Mouse (Mus musculus): ENCODE measurements around the gene Wdr59.

Wdr59 gene

DNA sequence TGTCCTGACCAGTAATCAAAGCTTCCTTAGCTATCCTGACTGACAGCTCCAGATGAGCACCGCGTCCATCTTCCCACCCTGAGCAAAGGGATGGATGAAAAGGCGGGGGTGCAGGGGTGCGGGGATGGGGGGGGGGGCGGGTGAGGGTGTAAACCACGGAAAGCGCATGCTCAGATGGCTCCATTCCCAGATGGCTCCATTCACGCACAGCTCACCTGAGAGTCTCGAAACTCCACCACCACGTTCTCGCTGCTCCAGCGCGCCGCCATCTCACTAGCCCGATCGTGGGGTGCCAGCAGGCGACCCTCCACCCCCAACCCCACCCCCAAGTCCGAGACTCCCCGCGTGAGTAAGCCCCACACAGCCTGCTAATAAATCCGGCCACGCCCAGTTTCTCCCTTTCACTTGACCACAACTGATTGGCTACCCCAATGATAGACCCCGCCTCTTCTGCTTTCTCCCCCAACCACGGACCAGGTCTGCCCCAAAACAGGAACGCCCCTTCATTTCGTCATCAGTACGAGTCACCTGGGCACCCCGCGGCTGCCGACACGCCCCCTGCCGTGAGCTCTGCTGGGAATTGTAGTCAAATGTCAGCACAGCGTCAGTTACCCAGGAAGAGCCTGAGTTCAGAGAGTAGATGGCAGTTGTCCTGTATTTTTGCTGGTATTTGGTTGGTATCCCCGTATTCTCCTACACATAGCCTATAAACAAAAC lies at the start of gene Wdr59:
Wdr59 (minus strand) TSS at position 380 of the 717 bp plus-strand sequence.
- DNase-seq (ENCODE audit: low spot score in 2 of 2), result peak; percentile 94 to 97

DNA sequence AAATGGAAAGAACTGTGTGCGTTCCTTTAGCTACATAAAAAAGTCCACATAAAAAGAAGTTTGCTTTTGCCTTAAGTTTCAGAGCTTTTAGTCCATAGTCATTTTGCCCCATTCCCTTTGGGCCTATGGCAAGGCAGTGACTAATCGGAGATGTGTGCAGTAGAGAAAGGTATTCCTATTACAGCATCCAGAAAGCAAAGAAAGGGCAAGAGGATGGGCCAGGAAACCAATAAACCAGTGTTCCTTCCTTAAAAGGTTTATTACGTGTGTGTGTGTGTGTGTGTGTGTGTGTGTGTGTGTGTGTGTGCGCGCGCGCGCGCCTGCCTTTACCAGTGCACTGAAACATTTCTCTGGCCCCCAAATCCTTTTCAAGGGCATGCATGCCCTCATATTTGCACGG lies 49.8 kb upstream of the Wdr59 start:
- DNase-seq (ENCODE audit: low spot score in 2 of 2), result no peak

DNA sequence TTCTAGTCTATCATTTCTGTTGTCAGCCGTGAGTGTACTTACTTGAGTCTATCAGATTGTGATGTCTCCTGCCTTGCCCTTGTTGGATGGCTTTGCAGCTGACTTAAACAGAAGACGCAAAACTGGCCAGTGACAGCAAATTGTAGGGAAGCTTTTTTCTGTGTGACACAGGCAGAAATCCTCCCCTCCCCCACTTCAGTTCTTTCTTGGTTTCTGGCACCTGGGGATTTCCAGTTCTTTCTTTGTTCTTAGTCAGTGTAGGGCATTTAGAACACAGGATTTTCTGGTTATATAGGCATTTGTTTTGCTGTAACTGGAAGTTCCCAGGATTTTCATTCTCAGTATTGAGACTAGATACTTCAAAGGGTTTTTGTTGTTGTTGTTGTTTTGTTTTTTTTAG lies 48.5 kb upstream of the Wdr59 start:
- DNase-seq (ENCODE audit: low spot score in 2 of 2), result no peak

DNA sequence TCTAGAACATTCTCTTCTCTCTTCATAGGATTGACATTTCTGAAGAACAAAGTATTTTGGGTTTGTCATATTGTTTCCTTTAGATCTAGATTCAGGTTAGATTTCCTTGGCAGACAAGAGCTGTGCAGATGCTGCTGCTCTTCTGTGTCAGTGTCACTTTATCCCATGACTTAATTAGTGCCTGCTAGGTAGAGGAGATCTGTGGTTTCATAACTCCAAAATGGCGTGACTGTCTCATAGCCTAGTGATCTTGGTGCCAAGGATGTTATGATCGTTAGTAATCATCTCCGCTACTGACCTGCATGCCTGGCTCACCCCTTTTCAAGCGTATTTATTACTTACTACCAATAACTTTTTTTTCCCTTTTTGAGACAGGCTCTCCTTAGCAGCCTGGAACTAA lies 48.0 kb upstream of the Wdr59 start:
- DNase-seq (ENCODE audit: low spot score in 2 of 2), result no peak

DNA sequence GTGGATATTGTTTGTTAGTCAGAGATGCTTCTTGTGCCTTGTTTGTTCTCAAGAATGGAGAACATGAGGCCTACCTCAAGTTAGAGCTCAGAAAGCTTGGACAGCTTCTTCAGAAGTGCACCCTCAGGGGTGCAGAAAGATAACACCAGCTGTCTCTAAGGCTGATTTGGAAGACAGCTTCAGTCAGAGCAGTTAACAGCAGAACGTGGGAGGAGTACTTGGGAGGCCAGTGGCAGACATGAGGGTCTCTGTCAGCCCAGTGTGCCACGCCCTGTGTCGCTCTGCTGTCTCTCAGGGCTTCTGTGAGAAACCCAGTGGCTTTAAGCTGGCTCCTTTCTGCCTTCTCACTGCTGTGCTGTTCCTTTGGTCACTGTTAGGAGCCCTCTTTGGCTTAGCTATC lies 46.1 kb upstream of the Wdr59 start:
- DNase-seq (ENCODE audit: low spot score in 2 of 2), result no peak

DNA sequence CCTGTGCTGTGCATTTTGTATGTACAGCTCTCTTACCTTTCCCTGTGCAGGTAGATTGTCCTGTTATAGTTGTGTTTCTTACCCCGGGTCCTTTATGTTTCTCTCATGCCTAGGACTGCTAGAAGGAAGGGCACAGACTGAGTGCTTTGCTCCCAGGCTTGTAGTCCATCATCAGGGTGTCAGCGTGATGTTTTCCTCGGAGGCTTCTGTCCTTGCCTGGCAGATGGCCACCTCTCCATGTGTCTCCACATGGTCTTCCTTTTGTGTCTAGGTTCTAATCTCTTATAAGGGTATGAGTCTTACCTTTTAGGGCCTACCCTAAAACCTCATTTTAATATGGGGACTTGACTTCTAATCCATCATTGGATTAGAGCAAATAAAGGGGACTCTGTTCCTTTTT lies 45.7 kb upstream of the Wdr59 start:
- DNase-seq (ENCODE audit: low spot score in 2 of 2), result no peak

DNA sequence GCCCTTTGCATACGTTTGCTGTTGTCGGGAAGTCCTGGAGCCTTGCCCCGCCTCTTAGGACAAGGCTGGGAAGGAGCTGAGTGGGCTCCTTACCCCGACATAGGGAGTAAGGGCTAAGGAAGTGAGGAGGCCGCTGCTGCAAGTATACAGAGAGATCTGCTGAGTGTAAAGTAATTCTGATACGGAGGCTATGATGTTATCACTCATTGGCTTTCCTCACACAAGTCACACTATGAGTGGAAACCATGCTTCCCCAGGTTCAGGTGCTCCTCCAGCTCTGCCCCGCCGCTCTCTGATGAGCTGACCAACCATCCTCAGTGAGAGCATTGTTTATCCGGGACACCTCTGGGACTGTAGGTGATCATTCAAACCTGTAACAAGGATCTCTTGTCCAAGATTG lies 44.4 kb upstream of the Wdr59 start:
- DNase-seq (ENCODE audit: low spot score in 2 of 2), result no peak

DNA sequence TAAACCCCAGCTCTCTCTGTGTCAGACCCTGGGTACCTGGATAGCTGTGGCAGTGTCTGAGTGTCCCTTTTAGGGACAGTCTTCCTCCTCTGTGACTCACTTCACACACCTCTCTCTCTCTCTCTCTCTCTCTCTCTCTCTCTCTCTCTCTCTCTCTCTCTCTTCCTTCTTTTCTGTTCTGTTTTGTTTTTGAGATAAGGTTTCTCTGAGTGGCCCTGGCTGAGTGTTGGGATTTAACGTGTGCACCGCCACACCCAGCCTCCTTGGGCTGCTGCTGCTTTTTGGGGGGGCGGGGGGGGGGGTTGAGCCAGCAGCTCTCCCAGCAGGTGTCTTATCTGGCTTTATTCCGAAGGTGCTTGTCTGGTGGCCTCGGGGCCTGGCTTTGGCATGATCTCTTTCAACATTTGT lies 43.9 kb upstream of the Wdr59 start:
- DNase-seq (ENCODE audit: low spot score in 2 of 2), result no peak

DNA sequence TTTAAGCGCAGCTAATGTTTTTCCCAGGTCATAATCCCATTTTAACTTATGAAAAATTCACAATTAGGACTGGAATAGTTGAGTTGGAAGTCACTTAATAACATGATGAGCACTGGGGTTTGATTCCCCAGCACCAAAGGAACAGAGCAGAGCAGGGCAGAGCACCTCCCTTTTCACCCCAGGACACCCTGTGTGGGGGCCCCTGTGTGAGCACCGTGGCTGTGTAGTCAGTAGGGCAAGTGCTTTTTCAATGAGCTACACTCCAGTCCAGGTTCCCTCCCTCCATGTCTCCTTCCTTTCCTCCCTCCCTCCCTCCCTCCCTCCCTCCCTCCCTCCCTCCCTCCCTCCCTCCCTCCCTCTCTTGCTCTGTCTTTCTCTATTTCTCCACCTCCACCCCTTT lies 42.2 kb upstream of the Wdr59 start:
- DNase-seq (ENCODE audit: low spot score in 2 of 2), result no peak

DNA sequence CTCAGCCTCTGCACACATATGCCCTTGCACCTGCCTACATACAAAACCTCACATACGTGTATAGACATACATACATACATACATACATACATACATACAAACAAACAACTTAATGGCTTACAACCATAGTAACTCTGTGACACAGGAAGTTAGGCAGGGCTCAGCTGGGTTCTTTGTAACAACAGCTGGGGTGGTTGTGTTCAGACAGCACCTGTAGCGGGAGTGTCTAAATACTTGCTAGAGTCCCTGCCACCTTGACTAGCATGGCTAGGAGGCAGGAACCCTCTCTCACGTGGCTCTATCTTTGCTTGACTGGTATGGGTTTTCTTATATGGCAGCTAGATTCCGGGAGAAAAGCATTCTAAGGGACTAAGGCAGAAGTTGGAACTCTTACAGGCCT lies 41.8 kb upstream of the Wdr59 start:
- no peak for DNase-seq (ENCODE audit: low spot score in 2 of 2)

DNA sequence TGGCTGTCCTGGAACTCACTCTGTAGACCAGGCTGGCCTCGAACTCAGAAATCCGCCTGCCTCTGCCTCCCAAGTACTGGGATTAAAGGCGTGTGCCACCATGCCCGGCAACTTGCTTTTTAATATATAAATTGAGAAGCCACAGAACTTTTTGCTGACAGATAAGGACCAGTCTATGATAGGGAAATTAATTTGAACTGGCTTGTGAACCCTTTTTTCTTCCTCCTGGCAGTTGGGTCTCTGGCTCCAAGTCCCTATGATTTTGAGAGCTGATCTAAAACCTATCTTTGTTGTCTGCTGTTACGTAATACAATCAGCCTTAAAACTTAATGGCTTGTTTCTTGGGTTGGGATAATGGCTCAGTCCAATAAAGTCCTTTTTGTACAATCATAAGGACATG lies 41.2 kb upstream of the Wdr59 start:
- DNase-seq (ENCODE audit: low spot score in 2 of 2), result no peak

DNA sequence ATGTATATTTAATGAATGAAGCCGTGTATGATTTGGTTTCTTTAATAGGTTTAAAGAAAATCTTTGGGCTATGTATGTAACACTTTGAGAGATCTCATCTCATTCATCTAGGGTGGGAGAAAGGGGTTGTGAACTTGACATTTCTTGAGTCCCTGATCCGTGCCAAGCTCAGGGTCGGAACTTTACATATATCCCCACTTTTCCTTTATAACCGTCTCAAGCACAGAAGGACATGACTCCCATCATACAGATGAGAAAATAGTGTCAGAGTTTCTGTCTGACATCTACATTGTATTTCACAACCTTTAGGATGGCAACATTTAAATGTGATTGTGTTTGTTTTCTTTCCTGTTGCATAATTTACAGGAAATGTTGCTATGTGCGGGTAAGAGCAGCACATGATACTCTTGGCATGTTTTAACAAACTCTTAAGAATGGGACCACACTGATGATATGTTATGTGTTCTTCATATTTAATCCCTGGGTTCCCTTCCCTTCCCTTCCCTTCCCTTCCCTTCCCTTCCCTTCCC lies 40.4 kb upstream of the Wdr59 start:
- DNase-seq (ENCODE audit: low spot score in 2 of 2), result no peak

DNA sequence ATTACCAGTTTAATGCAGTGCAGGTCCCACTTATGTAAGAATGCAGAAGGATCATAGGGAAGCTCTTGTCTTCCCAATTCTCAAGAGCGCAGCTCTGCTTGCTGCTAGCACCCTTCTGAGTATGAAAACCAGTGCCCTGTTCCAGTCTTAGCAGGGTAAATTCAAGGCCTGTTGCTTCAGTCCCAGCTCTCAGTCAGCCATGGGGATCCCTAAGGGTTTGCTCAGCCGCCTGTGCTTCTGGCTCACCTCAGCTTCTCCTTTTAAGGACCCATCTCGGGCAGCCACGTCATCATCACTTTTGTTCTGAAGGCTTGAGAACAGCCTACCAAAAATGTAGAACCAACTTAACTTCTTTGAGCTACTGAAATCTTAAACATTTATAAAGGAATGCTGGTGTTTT lies 39.9 kb upstream of the Wdr59 start:
- DNase-seq (ENCODE audit: low spot score in 2 of 2), result no peak

DNA sequence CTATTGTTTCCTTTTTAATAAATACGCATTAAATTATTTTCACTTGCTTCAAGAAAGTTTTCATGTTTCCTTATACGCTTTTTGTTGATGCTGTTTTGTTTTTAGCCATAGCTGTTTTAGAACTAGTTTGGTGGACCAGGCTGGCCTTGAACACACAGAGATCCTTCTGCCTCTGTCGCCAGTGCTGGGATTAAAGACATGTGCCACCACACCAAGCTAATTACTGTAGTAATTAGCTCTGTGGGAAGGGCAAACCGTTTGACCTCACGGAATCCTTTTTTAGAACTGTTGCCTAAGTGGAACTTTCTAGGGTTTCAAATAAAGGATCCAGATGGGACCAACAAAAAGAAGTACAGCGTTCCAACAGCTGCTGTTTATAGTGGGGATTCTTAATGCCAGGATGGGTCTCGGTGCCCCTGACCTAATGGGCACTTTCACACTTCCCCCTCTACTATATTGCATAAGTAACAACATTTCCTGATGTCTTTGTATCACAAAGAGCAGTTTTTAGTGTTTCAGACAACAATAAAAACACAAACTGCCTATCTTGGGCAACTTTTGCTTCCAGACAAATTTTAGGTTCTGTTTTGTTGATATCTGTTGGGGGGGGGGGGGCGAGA lies 29.7 kb upstream of the Wdr59 start:
- DNase-seq (ENCODE audit: low spot score in 2 of 2), result no peak

DNA sequence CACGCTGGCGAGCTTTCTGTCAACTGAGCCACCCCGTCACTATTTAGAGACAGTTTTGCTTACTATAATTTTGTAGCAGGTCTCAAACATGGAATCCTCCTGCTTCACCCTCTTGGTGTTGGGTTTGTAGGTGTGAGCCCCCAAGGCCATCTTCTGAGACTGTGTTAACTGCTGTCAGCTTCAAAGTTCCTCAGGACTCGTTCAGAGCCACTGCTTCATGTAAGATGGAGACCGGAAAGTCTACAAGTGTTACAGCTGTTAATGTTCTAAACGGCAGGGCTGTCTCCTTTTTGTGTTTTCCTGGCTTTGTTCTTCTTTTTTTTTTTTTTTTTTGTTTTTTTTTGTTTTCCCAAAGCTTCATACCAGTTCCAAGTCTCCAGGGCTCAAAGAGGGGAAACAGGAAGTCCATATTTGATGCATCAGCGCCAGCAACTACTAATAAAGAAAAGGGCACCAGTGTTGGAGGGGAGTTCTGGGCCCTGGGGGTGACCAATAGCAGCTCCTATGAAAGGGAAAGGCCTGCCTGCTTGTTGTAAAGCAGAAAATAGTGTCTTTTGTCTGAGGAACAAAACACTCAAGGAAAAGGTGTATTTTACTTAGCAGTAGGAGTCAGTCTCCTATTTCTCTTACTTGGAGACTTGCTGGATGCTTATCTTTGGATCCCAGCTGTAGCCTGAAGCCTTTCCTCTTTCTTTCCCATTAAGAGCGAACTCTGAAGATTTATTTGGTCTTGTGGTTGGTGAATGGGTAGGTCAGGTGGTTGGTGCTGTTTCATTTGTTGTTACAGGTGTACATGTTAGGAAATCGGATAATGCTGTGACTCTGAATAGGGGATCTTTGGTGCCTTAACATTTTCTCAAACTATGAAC lies 28.3 kb upstream of the Wdr59 start:
- DNase-seq (ENCODE audit: low spot score in 2 of 2), result no peak

DNA sequence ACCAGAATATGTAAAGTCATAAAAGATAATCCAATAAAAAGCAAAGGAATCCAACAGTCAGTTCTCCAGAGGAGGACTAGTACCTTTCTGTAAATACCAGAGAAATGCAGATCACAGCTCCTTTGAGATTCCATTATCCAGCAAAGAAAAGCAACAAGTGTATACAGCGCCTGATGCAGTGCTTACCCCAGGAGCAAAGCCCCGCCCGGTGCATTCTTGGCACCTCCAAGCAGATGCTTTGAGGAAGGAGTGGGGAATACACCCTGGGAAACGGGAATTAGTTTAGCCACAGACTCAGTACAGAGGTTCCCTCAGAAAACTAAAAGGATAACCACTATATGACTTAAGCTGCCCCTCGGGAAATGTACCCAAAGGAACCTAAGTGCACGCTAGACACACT lies 26.3 kb upstream of the Wdr59 start:
- no peak for DNase-seq (ENCODE audit: low spot score in 2 of 2)

DNA sequence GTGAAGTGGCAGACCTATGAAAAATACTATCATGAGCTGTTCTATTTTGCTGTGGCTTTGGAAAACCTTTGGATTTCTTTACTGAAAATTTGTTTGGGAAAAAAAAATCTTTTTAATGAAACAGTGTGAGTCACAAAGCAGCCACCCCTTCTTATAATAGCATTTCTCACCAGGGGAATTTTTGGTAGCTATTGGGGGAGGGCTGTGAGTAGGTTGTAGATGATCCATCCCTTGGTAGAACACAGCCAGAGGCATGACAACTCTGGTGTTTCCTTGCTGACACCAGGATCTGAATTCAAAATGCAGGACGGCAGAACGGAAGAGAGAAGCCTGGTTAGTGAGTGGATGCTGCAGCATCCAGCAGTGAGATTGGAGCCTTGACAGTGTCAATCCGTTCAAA lies 25.3 kb upstream of the Wdr59 start:
- DNase-seq (ENCODE audit: low spot score in 2 of 2), result no peak

DNA sequence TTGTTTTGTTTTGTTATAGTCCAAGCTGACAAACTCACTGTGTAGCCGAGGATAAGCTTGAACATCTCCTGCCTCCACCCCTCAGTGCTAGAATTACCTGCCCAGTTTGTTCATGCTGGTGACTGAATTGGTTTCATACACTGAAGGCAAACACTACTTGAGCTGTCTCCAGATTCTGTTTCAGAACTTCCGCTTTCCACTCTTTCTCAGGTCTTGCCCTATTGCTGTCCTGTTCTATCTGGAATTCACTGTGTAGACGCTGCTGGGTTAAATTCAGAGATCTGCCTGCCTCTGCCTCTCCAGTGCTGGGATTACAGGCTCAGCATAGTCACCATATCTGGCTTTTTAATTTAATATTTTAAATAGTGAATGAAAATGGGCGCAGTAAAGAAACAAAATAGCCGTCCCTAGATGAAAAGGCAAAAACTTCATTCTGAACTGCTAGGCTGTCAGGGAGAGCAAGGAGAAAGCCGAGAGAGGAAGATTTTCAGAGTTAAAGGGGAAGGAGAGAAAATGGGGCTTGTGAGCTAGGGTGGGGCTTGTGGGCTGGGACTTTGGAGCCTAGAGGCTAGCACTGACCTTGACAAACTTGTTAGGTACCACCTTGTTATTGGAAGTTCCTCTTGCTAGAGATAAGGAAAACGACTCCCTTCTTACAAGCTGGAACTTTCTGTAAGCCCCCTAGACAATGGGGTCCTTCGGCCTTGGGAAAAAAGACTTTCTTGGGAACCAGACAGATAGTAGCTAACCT lies 23.7 kb upstream of the Wdr59 start:
- no peak for DNase-seq (ENCODE audit: low spot score in 2 of 2)

DNA sequence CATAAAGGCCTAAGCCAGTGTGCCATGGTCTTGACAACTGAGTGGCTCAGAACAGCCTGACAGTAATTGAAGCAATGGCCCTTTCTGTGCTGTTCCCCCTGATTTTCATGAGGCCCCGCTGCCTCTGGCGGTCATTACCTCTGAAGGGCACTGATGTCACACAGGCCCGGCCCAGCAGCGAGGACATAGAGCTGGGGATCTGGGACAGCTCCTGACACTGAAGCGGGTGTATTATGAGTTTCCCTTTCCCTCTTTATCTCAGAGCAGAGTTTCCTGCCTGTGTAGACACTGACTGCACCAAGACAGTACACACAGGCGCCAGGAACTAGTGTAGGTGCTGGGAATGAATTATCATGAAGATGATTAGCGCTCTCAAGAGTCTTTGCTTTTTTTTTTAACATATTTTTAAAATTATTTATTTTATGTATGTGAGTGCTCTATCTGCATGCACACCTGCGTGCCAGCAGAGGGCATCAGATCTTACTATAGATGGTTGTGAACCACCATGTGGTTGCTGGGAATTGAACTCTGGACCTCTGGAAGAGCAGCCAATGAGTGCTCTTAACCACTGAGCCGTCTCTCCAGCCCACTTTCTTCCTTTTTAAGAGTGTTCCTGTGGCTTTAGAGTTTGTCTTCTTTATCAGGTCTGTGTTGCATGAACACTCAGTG lies 22.0 kb upstream of the Wdr59 start:
- DNase-seq (ENCODE audit: low spot score in 2 of 2), result no peak

DNA sequence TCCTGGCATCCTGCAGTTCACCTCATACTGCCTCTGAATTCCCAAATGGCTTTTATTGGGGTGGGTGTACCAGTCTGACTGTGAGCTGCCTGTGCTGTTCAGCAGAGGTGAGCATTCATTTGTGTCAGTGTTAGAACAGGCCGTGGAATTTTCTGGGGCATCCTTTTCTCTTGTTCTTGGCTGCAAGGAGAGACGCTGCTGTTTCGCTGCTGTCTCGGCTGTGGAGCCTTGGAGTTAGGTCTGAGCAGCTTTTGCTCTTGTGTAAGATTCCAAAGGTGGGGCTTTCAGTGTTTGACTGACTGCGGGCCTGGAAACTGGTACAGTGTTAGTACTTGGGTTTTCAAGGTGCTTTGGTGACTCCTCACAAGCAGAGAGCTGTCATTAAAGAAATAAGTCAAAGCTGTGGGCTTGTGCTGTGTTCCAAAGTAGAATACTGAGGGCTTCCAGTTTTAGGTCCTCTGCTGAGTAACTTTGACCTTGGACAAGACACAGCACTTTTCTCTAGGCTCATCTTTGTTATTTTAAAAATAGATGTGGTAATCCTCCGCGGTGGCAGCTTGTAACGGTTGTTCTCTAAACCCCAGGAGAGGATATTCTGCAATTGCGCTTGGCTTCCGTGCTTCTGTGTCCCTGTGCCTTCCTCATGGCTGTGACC lies 17.7 kb upstream of the Wdr59 start:
- DNase-seq (ENCODE audit: low spot score in 2 of 2), result no peak

DNA sequence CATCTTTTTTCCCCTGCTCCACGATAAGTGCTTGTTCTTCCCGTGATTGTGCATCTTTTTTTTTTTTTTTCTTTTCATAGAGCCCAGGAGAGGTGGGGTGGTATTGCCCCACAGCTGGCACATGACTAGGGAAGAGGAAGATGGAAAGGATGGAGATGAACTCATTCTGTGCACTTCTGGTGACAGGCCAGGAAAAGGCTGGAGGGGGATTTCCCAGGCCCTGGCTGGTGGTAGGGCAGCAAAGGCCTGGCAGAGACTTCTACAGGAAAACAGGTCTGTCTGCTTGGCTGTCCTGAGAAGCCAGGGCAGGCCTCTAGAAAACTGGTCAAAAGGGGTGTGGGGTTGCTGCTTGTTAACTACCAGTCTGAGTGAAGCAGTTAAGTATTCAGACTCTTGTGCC lies 16.3 kb upstream of the Wdr59 start:
- no peak for DNase-seq (ENCODE audit: low spot score in 2 of 2)
